Mouse (Mus musculus) cerebellum, adult 18-20 months (tissue): ENCODE results near the gene Ptger3.
A peak's percentile ranks its signal among the peaks of the same experiment; 100 is the strongest.

Source experiments
- DNase-seq, 2 experiments: peaks; one replicate each; pipeline ENCODE4 v3.0.0; 2021

Ptger3 gene

DNA sequence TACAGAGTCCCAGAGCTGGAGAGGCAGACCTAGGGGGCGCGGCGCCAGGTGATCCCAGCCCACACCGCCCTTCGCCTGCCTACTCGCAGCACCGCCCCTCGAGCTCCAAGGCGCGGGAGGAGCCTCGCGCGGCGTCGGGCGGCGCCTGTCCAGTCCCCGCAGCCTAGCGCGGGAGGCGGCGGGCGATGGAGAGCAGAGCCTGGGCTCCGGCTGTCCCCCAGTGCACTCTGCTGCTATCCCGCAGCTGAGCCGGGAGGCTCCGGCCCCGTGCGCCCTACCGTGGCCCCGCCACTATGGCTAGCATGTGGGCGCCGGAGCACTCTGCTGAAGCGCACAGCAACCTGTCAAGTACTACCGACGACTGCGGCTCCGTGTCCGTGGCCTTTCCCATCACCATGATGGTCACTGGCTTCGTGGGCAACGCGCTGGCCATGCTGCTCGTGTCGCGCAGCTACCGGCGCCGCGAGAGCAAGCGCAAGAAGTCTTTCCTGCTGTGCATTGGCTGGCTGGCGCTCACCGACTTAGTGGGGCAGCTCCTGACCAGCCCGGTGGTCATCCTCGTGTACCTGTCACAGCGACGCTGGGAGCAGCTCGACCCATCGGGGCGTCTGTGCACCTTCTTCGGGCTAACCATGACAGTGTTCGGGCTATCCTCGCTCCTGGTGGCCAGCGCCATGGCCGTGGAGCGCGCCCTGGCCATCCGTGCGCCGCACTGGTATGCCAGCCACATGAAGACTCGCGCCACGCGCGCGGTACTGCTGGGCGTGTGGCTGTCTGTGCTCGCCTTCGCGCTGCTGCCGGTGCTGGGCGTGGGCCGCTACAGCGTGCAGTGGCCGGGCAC, at the start of gene Ptger3:
TSS of gene Ptger3 (plus strand) at position 168 of the 841 bp plus-strand sequence.
- no peak for DNase-seq

DNA sequence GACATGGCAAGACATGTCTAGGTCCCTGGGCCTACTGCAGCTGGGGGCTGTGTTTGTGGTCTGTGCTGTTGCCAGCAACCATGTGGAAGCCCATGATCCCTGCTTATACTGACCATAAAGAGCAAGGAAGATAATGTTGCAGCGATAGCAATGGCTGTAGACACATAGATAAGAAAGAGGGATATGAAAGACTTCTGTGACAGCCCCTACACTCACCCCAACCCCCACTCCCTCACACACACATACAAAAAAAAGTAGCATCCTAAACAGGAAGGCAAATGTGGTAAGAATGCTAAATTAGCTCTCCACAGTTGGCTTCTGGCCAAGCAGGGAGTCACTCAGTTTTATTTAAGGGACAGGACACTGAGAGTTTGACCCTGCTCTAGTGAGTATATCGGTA, 48.7 kb upstream of the Ptger3 start:
- DNase-seq = no peak

DNA sequence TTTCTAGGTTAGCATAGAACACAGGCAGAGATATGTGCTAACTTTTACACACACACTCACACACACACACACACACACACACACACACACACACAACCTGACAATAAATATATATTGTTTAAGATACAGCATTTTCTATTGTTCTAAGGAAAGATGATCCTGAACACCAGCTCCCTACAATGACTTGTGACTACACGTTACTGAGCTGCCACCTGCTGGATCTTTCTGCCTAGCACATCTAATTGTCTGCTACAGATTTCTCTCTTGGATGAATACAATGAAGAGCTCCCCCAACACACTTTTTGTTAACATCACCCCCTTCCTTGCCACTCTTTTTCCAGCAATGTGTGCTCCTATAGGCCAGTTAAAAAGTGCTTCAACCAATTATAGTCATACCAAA, 46.3 kb upstream of the Ptger3 start:
- peak; percentile 64 to 73 for DNase-seq

DNA sequence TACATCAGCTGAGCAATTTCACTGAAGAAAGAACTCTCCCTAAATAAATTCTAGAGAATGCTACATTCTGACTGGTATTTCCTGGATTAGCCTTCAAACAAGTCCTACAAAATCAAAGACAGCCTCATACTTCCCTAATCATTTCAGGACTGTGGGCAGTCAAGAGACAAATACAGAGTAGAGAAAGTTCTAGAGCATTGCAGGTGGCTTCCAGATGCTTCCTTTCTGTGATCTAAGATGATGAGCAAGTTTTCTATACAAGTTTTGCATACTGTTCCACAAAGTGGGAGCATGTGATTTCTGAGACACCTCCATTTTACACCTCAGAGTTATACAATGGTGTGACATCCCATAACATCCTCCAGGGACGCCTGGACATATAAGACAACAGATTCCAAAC, 42.9 kb upstream of the Ptger3 start:
- no peak for DNase-seq

DNA sequence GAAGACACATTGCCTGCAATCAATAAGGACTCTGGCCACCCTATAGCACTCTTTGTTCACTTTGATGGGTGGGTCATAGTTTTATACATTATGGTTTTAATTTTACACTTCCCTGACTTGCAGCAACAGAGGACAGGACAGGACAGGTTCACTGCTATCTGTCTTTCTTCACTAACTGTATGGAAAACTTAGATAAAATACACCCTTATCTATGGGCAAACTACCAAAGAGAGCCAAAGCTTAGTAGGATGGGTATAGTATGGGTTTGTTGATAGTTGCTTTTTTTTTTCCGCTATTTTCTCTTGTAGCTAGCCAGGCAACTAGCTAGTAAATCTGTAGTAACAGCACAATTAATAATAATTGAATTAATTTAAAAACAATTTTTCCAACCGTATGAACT, 35.1 kb upstream of the Ptger3 start:
- DNase-seq = no peak

DNA sequence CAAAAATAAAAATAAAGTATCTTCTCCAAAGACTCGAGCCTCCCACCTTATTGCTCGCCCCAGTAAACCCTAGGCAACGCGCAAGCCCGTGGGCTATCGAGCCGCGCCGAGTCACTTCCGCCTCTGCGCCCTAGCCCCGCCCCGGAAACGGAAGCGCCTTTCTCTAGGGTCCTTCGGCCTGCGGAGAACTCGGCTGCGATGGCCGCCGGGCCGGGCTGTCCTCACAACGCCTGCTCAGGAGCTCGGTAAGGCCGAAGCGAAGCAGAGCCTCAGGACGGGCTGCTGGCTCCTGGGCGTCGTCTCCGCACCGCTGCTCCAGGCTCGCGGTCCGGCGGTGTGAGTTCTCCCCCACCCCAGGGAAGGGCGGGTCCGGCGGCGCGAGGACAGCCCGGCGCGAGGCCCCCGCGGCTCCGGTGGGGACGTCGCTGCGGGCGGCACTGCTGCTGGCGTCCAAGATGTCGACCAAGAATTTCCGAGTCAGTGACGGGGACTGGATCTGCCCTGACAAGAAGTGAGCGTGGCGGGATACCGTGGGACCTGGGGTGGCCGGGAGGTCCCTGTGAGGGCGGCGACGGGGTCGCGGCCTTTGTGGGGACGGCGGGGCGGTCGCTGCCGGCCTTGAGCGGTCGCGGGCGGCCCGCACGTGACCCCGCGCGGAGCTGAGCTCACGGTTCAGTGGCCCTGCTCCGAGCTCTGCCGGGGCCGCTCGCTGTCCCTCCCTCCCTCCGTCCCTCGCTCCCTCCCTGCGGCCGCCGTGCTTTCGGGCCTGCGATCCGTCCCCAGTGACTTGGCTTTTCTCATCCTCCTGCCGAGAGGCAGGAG, 32.5 kb upstream of the Ptger3 start, which contains the start of gene Zranb2:
TSS of gene Zranb2 (plus strand) at position 197 of the 822 bp plus-strand sequence.
- DNase-seq = peak; percentile 94 to 96

DNA sequence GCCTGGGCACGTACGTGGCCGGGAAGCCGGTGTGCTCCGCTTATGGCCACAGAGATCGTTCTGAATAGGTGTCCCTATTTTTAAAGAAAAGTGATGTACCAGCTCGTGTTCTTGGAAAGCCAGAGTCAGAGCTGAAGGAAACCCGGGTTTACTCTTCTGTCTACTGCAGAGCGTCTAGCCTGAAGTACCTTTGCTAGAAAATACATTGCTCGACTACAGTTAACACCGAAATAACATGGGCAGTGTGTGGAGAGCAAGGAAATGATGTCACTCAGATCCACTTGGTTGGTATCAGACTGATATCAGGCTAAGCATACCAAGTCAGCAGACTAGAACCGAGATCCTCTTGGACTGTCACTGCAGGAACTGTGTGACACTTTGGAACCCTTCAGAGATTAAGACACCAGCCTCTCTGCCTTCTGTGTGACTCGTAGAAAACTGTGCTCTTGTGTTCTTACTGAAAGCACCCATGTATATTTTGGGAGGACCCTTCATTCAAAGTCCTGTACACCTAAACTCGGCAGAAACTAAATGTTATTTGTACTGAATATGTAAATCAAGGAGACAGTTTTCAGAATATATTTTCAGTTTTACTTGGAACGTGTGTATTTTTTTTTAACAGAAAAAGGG, 31.8 kb upstream of the Ptger3 start:
- DNase-seq = no peak

DNA sequence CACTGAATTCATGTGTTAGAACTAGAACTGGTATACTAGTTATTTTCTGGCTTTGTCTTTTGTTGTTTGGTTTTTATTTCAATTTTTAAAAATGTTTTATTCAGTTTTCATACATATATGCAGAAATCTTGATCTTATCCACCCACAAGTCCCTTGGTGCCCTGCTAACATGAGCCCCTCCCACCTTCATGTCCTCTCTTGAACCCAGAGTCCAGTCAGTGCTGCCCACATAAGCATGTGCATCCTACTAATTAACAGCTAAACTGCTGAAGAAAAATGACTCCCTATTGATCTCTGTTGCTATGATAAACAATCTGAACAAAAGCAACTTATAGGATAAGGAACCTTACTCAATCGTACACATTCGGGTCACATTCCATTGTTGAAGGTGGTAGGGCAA, 17.4 kb upstream of the Ptger3 start:
- DNase-seq = no peak

DNA sequence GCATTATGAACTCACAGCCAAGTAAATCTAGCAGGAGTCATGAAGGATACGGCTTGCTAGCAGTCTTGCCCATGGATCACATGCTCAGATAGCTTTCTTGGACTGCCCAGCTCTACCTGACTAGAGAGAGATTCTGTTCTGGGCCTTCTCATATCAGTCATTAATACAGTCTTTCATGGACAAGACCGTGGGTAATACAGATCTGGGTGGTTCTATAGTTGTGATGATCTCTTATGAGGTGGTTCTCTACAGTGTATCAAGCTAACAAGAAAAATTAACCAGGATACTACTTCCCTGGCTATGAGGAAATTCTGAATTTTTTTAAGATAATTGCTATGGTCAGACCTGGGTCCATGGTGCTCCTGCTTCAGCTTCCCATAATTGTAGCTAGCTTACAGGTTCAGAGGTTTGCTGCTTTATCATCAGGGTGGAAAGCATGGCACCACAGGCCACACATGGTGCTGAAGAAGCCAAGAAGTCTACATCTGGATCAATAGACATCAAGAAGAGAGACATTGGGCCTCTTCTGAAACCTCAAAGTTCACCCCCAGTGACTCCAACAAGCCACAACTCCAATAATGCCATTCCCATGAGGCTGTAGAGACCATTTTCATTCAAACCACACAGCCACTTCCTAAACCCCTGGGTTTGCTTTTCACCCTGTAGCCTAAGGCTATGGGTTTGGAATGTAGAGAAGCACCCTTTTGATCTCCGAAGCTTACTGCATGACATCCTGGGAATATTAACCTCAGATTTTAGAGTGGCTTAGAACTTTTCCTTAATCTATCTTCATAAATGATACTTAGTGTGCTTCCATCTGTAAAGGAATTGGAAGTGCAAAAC, 16.7 kb upstream of the Ptger3 start:
- DNase-seq = no peak

DNA sequence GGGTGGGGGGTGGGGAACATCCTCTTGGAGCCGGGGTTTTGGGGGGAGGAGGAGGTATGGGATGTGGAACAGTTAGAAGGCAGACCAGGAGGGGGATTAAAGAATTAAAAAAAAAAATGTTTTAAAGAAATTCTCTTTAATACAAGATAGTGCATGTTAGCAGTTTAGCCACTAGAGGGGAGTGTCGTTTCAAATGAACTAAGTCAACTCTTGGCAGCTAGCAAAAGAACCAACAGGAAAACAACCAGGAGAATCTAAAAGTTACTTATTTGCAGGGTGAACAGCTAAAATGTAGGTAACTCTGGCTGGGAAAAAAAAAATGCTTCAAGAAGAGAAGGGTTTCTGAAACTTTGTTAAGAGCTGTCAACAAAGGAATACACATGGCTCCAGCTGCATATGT, 1.5 kb upstream of the Ptger3 start:
- no peak for DNase-seq

DNA sequence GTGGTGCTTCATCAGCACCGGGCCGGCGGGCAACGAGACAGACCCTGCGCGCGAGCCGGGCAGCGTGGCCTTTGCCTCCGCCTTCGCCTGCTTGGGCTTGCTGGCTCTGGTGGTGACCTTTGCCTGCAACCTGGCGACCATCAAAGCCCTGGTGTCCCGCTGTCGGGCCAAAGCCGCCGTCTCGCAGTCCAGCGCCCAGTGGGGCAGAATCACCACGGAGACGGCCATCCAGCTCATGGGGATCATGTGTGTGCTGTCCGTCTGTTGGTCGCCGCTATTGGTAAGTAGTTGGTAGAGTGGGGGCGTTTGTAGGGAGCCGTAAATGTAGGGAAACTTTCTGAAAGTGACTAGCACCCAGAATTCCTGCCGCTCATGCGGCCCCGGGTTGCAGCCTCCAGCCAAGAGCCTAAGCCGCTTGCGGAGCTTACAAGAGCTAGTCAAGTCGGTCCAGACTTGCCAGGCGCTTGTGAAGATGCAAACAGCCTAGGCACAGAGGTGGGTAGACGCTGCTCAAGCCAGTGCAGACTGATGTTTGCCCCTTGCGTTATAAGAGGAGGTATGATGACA, 957 bp downstream of the Ptger3 start:
- DNase-seq = no peak

DNA sequence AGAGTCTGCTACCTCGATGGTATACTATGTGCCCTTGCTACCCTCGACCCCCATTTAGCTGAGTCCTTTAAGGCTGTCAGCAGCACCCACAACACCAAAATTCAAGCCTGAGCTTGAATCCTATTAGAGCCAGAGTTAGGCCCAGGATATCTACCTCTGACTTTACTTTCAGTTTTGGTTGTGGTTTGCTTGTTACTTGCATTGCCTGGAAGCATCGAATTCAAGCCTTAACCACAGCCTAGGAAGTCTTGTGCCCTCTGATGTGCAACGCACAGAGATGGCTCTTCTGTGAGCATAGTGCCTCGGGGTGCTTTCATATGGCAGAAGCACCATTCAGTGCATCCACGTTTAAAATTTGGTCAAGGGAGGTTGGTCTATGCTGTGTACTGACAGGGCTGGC, 5.3 kb downstream of the Ptger3 start:
- no peak for DNase-seq

DNA sequence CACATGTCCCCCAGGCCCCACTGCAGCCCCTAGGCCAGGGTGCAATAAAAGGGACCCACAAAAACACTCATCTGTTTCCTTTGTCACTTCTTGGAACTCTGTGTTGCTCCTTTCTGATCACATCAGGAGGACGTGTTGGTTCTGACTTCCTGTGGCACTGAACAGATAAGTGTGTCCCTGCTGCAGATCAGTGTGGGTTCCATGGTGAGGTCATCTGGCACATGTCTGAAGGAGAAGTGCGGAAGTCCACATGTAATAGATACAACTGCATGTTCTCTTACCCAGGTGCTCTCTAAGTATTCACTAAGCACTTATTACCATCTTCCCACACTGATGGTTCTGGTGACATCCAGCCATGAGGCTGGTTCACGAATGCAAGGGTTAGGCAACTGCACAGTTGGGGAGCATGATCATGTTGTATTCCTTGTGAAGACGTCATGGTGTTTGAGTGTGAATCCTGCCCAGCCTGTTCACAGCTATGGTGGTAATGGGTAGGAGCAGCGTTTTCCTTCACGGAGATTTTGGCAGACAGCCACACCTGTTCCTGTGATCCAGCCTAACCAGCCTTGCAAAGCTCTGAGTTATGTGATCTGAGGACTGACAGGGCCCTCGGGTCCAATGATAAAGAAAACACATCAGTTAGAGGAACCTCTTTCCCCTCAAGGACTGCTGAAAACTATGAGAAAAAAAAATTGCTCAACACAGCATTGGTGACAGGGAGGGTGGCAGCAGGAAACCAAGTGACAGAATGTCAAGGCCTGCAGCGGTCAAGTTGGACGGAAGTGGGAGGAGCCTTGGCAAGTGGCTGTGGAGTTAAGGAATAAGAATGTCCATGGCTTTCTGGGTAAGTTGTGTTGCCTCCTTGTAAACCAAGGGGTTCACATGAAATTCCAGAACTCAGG, 9.0 kb downstream of the Ptger3 start:
- no peak for DNase-seq

DNA sequence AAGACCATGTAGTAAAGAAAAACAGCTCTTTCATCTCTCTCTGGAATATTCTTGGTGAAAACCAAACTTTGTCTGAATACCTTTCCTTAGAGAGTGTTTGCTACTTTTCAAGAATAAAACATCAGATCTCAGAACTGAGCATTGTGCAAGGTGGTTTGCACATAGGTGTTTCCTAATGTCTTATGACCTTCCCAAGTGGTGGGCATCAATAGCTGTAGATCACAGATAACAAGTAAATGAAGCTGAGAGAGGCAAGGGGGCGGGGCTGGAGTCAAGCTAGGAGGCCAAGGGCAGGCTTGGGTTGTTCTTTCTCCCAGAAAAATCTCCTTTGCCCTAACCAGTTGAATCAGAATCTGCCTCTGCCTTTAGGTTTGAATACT, 9.6 kb downstream of the Ptger3 start:
- DNase-seq = no peak

DNA sequence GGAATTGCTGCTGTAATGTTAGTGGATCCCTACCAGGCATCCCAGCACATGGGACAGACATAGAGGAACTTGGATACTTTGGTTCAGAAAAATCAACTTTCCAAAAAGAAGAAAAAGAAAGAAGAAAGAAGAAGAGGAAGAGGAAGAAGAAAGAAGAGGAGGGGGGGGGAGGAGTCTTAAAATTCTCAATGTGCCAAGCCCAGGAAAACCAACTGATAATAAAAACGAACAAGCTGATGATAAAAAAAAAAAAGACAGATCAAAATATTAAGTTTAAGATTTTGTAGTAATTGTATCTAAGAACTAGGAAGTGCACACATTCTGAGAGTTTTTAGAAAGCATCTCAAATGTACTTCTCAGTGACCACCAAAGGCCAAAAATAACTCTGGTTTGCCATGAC, 10.2 kb downstream of the Ptger3 start:
- no peak for DNase-seq

DNA sequence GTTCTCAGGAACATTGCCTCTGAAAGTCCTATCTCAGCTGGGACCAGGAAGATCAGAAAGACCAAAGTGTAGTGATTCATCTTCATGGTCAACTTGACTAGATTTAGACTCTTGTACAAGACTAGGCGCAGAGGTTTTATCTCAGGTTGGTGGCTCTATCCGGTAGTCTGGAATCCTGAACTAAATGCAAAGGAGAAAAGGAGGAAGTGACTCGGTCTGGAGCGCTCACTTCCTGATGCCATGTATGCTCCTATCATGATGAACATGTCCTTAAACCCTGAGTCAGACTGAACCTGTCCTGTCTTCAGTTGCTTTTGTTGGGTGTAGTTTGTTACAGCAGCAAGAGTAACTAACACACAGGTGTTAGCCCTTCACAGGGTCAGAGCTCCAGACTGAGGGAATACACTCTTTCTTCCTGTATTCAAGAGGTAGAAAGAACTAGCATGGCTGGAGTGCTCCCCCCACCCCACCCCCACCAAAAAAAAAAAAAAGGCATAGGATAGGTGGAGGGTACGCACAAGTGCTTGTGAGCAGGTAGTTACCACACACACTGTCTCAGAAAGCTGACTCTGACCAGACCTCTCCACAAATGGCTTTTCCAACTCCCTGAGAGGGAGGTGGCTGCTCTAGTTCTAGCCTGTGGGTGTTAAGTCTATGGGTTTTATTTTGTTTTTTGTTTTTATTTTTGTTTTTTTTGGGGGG, 11.9 kb downstream of the Ptger3 start:
- DNase-seq = no peak

DNA sequence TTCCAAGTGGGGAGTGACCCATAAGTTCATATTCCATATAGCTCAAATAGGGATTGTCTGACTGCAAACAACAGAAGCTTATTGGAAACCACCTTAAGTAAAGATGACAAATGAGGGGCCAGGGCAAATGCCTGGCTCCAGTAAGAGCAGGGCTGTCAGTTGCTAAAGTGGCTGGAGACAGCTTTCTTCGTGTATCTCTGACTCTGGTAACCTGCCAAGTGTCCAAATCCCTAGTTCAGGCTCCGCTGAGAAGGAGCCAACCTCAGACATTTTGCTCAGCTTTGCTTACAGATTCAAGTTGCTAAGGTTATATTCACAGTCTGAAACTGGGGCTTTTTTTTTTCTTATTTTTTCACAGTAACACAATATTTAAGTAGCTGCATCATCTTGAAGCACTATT, 12.7 kb downstream of the Ptger3 start:
- no peak for DNase-seq

DNA sequence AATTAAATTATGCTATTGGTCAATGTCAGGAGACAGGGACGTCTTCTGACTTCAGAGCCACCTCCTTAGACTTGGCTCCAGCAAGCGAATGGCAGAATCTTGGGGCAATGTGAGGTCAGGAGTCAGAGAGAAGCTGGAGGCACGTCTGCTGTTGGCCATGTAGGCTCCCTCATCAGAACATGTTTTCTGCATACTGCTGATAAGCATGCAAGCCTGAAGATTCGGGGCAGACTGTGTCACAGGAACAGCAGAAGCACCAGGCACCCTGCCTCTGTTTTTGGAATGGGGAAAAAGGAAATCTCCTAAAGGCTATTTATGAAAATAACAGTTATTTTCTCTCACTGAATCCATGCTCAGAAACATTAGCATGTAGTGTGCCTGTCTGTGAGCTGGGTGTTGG, 13.6 kb downstream of the Ptger3 start:
- no peak for DNase-seq

DNA sequence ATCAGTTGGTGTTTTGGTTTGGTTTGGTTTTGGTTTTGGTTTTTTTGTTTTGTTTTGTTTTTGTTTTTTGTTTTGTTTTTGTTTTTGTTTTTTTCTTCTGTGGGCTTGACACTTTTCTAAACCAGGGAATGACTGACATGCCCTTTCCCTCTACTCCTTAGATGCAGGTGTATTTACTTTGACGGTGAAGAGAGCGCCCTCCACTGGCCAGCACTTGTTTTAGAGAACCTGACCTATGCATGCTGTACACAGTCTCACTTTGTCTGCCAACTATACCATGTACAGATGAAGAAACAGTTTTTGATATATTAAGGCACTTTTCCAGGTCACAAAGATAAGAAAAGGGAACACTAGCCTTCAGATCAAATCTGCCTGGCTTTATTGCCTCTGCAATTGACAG, 15.1 kb downstream of the Ptger3 start:
- no peak for DNase-seq

DNA sequence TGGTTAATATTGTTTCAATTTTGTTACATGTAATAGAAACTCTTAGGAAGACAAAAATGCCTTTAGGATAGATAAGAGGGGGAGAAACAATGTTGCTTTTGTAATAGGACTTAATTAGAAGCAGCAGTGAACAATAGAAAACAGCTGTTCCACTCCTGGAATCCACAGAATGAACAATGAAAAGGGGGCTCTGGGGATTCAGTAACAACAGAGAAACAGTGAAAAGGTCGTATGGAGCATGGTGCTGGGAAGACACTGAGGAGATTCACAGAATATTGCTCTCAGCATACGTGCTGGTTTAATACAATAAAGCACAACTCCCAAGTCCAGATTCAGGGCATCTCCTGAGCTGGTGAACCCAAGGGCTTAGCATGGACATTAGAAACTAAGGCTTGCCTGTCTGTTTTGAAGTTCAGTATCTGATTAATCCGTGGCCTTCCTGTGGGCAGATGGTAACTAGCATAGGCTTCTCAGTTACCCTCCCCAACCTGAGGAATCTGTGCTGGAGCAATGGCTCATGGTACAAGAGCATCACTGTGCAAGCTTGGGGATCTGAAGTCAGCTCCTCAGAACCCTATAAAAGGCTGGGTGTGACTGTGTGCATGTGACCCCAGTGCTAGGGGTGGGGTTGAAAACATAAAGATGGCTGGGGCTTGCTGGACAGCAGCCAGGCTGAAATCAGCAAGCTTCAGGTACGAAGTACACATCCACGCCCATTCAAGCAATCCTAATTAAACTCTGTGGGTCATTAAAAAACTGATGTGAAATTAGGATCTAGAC, 16.1 kb downstream of the Ptger3 start:
- DNase-seq = no peak
